Mouse (Mus musculus): Measurements from ENCODE around the gene Phlpp1. TPM values are rescaled to one million over a fixed set of nuclear protein-coding genes. Genes with fewer than 3 reads are reported as not detected.

Phlpp1 gene
- total RNA-seq, 2 experiments from 2014 or later, result 17.8 to 18.6 TPM

DNA sequence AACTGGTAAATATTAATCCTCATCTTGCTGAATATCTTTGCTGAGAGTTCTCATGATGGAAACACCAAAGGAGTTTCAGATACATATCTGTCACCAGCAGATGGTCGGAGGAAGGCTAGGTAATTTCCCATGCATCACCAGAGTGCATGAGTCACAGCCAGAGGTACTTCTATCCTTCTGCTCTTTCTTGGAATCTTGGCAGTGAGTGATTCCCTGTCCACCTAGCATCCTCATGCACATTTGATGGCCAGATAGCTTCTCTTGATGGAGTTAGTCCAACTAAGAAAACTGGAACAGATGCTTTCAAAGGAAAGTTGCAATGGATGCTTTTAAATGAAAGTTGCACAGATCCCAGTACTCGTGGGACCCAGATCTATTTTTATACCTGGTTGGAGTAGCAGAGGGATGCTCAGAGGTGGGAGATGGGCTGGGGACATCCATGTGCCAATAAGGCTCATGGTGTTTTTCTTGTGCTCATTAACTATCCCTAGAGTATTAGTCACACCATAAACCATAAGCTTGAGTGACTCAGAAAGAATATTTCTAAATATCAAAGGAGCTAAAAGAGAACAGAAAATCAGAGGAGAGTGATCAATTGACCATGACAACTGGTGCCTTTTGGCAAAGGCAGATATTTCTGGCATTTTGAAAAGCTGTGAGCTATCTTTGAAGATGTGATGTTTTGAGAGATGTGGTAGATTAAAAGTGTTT, 181.4 kb downstream of the Phlpp1 start:
- intact Hi-C loops (cut with DNase I), result no loop called here
- DNase-seq, result no peak

DNA sequence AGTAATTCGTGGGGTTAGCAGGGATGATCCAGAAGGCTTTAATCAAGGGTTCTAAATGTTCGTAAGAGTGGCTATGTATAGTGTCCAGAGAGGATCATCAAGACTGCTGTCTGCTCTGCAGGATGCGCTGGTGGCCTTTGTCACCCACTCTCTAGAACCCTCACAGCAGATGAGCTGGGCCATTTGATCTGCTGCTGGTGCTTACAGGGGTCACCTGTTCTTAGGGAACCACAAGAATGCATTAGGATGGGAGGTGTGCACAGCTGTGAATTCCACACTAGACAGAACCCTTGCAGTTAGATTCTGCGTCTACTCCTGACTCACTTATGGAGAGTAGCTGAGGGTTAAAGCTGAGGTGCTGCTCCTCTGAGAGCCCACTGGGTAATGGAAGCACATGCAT, 182.4 kb downstream of the Phlpp1 start:
- no peak for DNase-seq

DNA sequence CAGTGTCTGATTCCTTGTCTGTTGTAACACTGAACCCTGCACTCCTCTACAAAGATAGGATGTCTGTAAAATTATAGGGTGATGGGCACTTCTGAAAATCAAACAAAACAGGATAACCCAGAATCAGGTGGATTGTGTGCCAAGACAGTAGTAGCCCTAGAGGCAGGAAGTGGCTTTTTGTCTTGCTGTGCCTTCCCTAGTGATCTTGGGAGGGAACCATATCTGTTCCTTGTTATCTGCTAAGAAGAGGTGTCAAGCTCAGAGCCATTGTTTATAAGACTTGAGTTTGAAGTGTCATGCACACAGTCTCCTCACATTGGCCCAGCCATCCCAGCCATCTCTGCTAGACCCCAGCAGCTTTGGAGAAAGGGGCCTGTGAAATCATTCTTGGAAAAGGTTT, 187.9 kb downstream of the Phlpp1 start:
- no peak for DNase-seq
- intact Hi-C loops (cut with DNase I), result no loop called here

More for the DNA sequence above, 182.4 kb downstream of the Phlpp1 start:
- intact Hi-C loops (cut with DNase I), result no loop called here

DNA sequence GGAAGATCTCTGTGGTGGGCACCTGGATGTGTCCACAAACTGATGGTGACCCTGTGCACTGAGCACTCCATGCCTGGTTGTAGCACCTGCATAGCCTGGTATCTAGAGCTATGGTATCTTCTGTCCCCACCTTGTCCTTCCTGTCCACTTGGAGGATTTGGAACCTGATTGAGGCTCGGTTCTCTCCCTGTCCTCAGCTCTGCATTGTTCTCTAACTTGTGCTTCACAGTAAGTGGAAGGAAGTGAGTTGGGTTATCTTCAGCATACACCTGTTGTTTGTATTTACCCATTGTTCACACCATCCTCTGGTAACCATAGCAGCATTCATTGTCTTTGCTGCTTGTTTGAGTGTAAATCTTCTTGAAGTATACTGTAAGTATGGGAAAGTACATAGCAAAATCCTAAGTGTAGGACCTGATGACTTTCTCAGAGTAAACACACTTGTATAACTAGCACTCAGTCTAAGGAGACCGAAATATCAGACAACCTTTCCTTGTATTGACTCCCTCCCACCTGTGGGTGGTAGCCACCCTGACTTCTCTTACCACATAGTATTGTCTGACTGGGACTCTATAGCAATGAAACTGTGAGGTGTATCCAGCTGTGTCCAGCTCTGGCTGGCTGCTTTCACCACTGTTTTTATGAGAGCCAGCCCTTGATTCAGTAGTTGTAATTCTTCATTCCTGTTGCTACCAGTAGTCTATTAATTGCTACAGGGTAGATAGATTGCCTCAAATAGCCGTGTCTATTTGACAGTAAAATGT, 191.5 kb downstream of the Phlpp1 start:
- DNase-seq, result no peak
- intact Hi-C loops (cut with DNase I), result loop anchor here (5.0 kb wide), 1 partner anchor 121 kb away; no protein-coding TSS in a partner anchor

DNA sequence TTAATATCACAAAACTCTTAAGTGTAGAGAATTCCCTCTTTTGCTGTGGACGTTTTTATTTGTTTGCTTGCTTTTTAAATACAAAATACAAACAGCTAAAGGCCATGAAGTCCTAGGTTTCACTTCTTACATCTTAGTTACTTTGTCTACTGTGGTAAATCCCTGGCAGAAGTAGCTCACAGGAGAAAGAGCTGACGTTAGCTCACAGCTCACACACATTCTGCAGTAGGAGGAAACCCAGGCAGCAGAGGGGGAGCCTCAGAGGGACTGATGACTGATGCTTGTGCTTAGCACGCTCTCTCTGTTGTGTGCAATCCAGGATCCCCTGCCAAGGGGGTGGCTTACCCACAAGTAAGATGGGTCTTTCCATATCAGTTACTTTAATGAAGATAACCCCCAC, 197.8 kb downstream of the Phlpp1 start:
- no peak for DNase-seq
- intact Hi-C loops (cut with DNase I), result no loop called here

DNA sequence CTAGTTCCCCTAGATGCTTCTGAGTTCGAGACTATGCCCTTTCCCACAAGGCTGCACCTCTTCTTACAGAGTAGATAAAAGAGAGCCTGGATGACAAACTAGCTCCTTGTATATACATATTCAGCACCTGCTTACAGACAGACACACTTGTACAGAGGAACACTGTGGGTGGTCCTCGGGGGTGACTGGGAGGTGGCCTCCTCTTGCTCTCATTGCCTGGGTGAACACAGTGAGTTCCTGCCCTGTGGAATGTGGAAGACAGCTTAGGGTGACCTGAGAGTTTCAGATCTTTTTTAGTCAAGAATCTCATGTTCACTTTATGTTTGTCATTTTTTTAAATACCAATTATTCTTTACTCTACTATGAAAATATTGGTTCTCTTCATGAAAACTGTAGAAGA, 200.9 kb downstream of the Phlpp1 start:
- DNase-seq, result no peak
- intact Hi-C loops (cut with DNase I), result no loop called here

DNA sequence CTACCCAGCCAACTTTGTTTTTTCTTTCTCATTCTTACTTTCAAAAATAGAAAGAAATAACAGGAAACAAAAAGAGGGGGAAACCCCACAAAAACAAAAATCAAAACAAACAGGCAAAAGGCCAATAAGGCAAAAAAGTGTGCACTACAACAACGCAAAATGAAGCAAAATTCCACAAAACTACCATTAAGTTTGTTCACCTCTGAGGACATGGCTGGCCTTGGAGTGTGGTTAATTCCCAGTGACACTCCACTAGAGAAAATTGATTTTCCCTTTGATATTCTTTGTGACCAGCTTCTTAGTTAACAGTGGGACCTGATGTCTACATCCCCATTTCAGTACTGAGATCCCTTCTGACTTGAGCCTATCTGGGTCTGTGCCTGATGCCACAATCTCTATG, 202.1 kb downstream of the Phlpp1 start:
- no peak for DNase-seq
- intact Hi-C loops (cut with DNase I), result no loop called here

DNA sequence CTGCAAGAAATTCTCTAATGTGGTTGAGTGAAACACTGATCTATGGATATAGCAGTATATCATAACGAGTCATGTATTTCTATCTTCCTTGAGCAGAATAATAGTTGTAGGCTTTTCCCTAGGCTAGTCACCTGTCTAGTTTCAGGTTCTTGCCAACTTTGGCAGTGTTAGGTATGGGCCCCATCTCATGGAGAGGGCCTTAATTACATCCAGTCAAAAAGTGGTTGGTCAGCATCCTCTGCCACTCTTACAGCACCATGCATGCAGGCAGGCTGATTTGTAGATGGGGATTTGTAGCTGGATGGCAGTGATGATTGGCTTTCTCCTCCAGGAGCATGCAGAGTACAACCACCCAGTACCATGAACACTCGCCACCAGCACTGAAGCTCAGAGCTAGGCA, 202.7 kb downstream of the Phlpp1 start:
- DNase-seq, result no peak
- intact Hi-C loops (cut with DNase I), result no loop called here

DNA sequence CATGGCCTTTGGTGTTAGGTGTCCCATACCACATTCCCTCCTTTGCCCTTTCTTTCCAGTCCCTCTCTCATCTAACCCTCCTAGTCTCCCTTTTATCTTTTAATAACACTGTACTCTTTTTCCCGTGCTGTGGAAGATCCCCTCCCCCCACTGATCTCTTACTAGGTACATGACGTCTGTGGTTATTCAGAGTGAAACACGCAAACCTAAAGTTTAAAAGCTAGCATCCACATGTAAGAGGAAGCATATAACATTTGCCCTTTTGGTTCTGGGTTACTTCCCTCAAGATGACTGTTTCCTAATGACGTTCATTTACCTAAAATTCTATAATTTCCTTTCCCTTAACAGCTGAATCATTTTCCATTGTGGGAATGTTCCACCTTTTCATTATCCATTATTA, 203.4 kb downstream of the Phlpp1 start:
- intact Hi-C loops (cut with DNase I), result no loop called here
- no peak for DNase-seq

DNA sequence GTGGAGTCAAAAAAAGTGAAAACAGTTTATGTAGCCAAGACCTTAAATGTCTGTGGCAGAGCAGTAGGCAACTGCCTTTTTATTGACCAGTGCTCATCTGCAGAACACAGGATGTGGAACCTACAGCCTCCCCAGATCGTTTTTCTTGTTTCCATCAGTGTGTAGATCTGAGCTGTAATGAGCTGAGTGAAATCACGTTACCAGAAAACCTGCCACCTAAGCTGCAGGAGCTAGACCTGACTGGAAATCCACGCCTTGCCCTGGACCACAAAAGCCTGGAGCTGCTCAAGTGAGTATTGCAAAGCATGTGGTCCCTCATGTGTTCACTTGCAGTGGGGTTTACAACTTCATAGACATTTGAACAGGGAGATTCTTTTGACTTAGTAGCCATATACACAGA, 204.5 kb downstream of the Phlpp1 start:
- intact Hi-C loops (cut with DNase I), result no loop called here
- no peak for DNase-seq

DNA sequence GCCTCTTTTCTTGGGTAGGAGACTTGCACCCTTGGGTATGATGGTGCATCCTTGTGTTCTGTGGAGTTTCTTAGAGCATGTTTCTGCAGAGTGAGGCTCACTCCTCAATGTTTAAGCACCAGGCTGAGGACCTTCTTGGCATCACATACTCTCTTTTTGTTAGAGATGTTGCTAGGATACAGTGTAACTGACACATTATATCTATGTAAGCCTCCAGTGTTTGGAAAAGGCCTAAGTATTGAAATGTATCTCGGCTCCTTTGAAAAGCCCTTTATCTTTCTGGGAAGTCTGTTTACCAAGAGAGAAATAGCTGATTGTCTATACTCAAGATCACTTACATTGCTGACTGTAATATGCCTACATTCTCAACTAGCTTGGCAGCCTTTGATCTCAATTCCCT, 208.9 kb downstream of the Phlpp1 start:
- intact Hi-C loops (cut with DNase I), result no loop called here
- no peak for DNase-seq

DNA sequence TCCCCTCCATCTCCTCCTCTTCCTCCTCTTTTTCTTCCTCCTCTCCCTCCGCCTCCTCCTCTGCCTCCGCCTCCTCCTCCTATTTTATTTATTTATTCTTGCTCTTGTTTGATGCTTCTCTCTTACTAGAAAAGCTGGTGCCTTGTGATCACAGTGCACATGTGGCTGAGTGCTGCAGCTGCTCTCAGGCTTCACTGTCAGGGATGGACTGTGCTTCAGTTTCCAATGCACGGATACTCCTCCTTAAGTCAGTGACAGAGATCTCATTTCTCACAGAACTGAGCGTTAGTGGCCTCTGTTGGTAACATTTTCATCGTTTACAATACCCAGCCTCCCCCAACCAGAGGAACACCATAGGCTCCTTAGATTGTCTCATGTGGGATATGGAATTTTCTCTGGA, 215.0 kb downstream of the Phlpp1 start:
- DNase-seq, result no peak

DNA sequence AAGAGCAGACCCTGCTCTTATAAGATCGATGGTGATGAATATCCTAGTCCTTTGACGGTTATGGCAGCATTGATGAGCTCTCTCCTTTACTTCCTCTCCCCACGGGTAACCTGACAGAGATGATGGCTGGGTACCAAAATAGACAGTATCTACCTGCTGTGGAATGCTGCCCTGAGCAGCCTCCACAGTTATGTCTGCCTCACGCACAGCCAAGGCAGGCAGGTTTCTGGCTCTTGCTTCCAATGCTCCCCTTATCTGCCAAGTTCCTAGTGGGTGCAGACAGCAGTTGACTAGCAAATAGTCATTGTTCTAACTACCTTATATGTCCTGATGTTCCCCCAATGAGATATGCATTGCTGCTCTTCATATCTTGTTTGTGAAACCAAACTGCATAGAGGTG, 215.7 kb downstream of the Phlpp1 start:
- no peak for DNase-seq
- intact Hi-C loops (cut with DNase I), result no loop called here

More for the DNA sequence above, 215.0 kb downstream of the Phlpp1 start:
- intact Hi-C loops (cut with DNase I), result no loop called here

DNA sequence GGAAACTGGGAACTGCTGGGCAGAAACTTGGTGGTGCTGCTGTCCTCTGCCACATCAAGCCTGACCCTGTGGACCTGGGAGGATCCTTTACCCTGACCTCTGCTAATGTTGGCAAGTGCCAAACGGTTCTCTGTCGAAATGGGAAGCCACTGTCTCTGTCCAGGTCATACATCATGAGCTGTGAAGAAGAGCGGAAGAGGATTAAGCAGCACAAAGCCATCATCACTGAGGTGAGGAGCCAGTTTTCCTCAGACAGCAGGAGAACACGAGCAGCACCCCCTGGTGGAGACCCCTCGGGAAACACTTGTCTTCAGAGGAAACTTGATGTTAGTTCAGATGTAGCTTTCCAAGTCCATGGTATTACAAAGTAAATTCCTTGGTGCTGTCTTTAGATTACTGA, 218.1 kb downstream of the Phlpp1 start:
- intact Hi-C loops (cut with DNase I), result loop anchor here (10.0 kb wide), 1 partner anchor 725 kb away; the partner anchor contains the start of genes Pign and Relch
- DNase-seq, result peak; percentile 55 to 69

DNA sequence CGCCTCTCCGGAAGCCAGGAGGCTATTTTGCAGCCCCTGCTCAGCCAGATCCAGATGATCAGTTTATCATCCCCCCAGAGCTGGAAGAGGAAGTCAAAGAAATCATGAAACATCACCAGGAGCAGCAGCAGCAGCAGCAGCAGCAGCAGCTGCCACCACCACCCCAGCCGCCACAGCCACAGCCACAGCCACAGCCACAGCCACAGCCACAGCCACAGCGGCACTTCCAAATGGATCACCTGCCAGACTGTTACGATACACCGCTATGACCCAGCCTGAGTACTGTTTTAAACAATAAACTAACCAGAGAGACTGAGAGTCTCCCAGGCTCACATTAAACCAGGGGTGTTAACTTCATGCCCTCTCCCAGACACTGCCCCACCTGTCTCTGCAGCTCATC, 221.5 kb downstream of the Phlpp1 start:
- intact Hi-C loops (cut with DNase I), result loop anchor here (10.0 kb wide), 1 partner anchor 728 kb away; the partner anchor contains the start of genes Pign and Relch

DNA sequence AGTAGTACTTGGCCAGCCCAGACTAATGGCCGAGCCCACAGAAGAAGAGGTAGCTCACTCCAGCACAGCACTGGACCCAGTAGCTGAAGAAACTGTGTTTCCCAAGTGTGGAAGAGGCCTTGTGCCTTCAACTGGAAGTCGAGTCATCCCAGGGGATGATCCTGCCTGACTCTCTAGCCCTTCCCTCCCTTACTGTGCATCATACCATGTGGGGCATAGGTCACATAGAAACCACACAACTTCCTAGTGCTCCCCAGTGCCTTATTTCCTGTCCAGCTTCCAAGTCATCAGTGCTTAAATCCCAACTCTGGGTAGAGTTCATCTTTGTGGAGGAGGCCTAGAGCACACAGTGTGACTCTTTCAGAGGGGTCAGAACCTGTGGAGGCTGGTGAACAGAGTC, 223.1 kb downstream of the Phlpp1 start:
- intact Hi-C loops (cut with DNase I), result loop anchor here (1.0 to 10.0 kb wide), 4 partner anchors 224 to 730 kb away; partner anchors contain the start of genes Phlpp1, Pign and Relch
- no peak for DNase-seq

More for the DNA sequence above, 221.5 kb downstream of the Phlpp1 start:
- DNase-seq, result no peak

DNA sequence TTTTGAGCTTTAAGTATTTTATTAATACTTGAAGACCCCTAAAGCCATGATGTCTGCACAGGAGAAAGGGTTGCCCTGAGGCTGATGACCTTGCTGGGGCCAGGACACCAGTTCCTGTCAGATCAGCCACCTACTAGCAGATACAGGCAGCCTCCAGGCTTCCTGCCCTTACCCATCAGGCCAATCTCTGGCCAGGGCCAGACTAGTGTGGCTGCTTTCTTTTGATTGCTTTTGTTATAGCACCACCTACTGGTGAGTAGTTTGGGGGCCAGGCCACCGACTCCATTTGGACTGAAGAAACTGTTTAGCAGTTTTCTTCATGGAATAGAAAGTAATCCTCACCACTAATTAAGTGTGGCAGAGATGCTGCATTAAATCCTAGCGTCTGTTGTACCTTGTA, 223.9 kb downstream of the Phlpp1 start:
- peak; percentile 57 to 63 for DNase-seq
- intact Hi-C loops (cut with DNase I), result loop anchor here (1.0 to 10.0 kb wide), 4 partner anchors 225 to 731 kb away; partner anchors contain the start of genes Phlpp1, Pign and Relch

DNA sequence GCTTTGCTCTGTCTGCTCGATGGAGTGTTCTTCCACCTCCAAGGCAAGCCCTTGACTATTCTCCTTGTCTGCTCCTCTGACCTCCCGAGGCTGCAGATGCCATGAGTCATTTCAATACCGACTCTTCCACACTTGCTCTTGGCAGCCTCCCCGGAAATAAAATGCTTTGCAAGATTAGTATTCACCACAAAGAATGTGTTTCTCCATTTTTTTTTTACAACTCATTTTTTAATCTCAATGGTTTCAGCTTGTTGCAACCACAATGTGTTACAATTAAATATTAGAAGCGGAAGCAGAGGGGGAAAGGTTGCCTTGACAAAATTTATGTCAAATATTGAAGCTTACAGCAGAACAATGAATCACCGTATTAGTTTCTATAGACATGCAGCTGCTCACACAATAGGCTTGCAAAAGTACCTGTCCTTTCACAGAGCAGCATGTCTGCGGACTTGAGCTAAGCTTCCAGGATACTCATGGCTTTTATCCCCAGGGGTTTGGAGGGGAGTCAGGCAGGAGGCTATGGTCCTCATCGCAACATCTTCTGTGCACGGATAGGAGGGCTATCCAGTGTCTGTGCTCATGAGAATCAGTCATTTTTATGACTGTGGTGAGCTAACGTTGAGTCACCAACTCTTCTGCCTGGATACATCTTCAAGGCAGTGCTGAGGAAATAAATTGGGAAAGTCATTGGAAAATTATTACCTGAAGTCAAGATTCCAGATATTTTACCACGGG, 229.5 kb downstream of the Phlpp1 start:
- intact Hi-C loops (cut with DNase I), result no loop called here

DNA sequence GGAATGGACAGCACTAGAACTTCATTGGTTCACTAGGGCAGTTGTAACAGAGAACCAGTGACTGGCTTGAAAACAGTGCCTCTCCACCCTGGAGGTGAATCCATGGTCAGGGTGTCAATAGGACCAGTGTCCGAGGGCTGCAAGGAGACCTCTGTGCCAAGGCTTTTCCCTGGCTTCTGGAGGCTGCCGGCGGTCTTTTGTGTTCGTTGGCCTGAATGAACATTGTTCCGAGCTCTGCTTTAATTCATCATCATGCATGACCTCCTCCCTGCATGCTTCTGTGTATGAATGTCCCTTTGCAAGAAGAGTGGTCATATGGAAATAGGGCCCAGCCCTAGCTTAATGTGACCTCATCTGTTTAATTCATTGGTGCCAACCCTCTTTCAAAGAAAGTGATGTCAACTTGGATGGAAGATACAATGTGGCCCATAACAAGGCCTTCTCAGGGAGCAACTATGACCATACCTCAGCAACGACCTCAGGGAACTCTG, 231.5 kb downstream of the Phlpp1 start:
- intact Hi-C loops (cut with DNase I), result no loop called here
- DNase-seq, result no peak

More for the DNA sequence above, 229.5 kb downstream of the Phlpp1 start:
- DNase-seq, result peak in 1 of 2 experiments; percentile 23

DNA sequence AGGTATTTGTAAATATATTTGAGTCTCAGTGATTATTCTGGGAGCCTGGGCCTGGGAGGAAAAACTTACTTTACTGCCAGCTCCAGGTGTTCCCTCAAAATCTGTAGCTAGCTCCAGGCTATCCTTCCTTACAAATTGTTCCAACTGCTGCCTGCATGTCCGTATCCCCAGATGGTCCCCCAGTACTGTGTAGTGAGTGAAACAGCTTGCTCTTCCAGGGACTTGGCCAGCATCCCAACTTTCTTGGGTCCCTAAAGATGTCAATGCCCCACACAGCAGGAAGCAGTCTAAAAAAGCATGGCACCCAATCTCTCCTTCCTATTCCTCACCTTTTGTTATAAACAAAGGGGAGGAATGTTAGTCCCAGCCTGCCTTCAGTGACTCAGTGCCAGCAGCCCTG, 235.3 kb downstream of the Phlpp1 start:
- intact Hi-C loops (cut with DNase I), result no loop called here

DNA sequence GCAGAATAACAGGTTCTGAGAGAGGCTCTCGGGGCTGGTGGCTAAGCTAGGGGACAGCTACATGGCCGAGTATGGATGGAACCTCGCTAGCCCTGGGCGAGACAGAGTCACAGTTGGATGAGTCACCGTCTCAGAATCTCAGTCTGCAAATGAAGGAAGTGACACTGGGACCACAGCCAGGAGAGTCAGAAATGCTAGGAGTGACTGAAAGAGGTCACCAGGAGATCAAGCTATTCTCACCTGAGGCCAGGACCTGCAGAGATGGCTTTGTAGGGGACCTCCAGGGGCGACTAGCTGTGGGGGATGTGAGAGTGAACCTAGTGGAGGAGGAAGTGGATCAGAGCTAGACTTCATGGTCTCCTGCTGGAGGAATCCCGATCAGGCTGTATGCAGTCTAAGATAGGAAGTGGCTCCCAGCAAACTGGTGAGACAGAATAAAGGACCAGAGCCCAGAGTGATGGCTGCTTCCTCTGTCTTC, 236.4 kb downstream of the Phlpp1 start:
- DNase-seq, result peak; percentile 46 to 56
- intact Hi-C loops (cut with DNase I), result no loop called here

More for the DNA sequence above, 235.3 kb downstream of the Phlpp1 start:
- no peak for DNase-seq
